ENCODE assay signal across 8 mouse cellular contexts in genomic region chr9:26733206-26733891, GRCm38 (mm10). TPM values are rescaled to one million over a fixed set of nuclear protein-coding genes. Genes with fewer than 3 reads are reported as not detected.
DNase-seq lines count a peak whose midpoint lies in the region; ATAC-seq and TF ChIP-seq lines count a peak whose summit lies in the region.

B3gat1 (plus strand) TSS chr9:26733728.

- H3K9me3 ChIP-seq in kidney, postnatal 0 days (replicated peaks; ENCODE audit: low read length) = no peaks in the 10 kb centered on the region
- H3K9me3 ChIP-seq in neural tube, embryonic 13.5 days = no peaks in the 10 kb centered on the region

- intact Hi-C loops in left cerebral cortex, postnatal 10 days (cut with DNase I) = loop anchor here (5.0 kb wide), 1 partner anchor 101 kb away; no protein-coding TSS in a partner anchor

- peaks cover 25% of the 10 kb centered on the region for H3K27me3 ChIP-seq in kidney, postnatal 0 days (ENCODE audit: insufficient read depth, low read length)
- peaks cover 8% of the 10 kb centered on the region; the same call in 1 of the 2 replicates for H3K27me3 ChIP-seq in neural tube, embryonic 13.5 days

- peak; percentile 5 for DNase-seq in kidney, postnatal 0 days (ENCODE audit: low spot score)
- DNase-seq in kidney, adult 9 months = no peak
- DNase-seq in cerebellum, postnatal 14 days = peak; percentile 55 to 64
- peak; percentile 65 to 83 for DNase-seq in left cerebral cortex, postnatal 10 days (ENCODE audit: extremely low spot score in 1 of 2, low spot score in 2 of 2)
- DNase-seq in ovary, postnatal 14 days (ENCODE audit: low spot score) = no peak
- no peak for DNase-seq in urinary bladder, adult 2 months (ENCODE audit: low spot score)

- no peaks in the 10 kb centered on the region for H3K4me1 ChIP-seq in kidney, postnatal 0 days (replicated peaks; ENCODE audit: insufficient read depth, low read length)
- peaks cover 43% of the 10 kb centered on the region for H3K4me1 ChIP-seq in neural tube, embryonic 13.5 days (replicated peaks)

- TF ChIP-seq CTCF in kidney, postnatal 0 days (IDR thresholded peaks at IDR 0.05; ENCODE audit: low read depth) = no peak

- no peak within 1 kb of the TSS for H3K27ac ChIP-seq in kidney, postnatal 0 days
- H3K27ac ChIP-seq in neural tube, embryonic 13.5 days (replicated peaks) = peak within 1 kb of the TSS; percentile 93

- peak; percentile 61 for ATAC-seq in kidney, postnatal 0 days (replicated peaks; ENCODE audit: low FRiP score, low read depth)
- peak; percentile 45 for ATAC-seq in frontal cortex, adult (ENCODE audit: low TSS enrichment)
- ATAC-seq in neural tube, embryonic 13.5 days (ENCODE audit: low read depth) = peak; percentile 93

- H3K4me3 ChIP-seq in kidney, postnatal 0 days (replicated peaks; ENCODE audit: low read depth, low read length) = peak within 1 kb of the TSS; percentile 39
- peak within 1 kb of the TSS; percentile 77 for H3K4me3 ChIP-seq in neural tube, embryonic 13.5 days

- peak within 1 kb of the TSS; percentile 76 for H3K4me2 ChIP-seq in kidney, postnatal 0 days (ENCODE audit: low read length)
- H3K4me2 ChIP-seq in neural tube, embryonic 13.5 days = peak within 1 kb of the TSS; percentile 84

- 1% methylated on average over 33 of the region's 65 CpGs for WGBS in kidney, postnatal 0 days
- WGBS in neural tube, embryonic 13.5 days = under 1% methylated on average over 44 of the region's 65 CpGs

- no peak within 1 kb of the TSS for H3K9ac ChIP-seq in kidney, postnatal 0 days (ENCODE audit: low read depth, low read length)
- peak within 1 kb of the TSS; percentile 98 for H3K9ac ChIP-seq in neural tube, embryonic 13.5 days

- no peaks in the 10 kb centered on the region for H3K36me3 ChIP-seq in kidney, postnatal 0 days (ENCODE audit: insufficient read depth, low read length)
- H3K36me3 ChIP-seq in neural tube, embryonic 13.5 days = no peaks in the 10 kb centered on the region

RNA-seq across cellular contexts. Expression of gene B3gat1, which starts in this region (rescaled TPM):
- polyA plus RNA-seq in kidney, postnatal 0 days (2015; fragmentation: Nextera tagmentation; extraction: Ambion mirVana) = 0.08 TPM in 1 of 2 replicates, not detected in the other
- total RNA-seq in left cerebral cortex, postnatal 10 days (2021) = 100 to 1,000 TPM; 280 to 297 TPM
- polyA plus RNA-seq in neural tube, embryonic 13.5 days (2015; fragmentation: Nextera tagmentation; extraction: Ambion mirVana) = 29.6 and 31.6 TPM in 2 replicates
- polyA plus RNA-seq in urinary bladder, adult 2 months (2012; rRNA removed) = 0.03 TPM in 1 of 2 replicates, not detected in the other

Comparison
In these comparisons a context has a peak if more than half of its experiments do, and no peak if none do; other contexts are left out.
1. RNA of gene B3gat1 (polyA plus RNA-seq): 29.6 to 31.6 TPM in neural tube, embryonic 13.5 days; 0.08 TPM in kidney, postnatal 0 days and 0.03 TPM in urinary bladder, adult 2 months; every median in the first group is over 10 times any median in the second.
2. Peak in DNase-seq, ATAC-seq, H3K4me3 ChIP-seq and H3K4me2 ChIP-seq in kidney, postnatal 0 days; RNA of the gene not detected or under 1 TPM.
3. DNase-seq: peak in cerebellum, postnatal 14 days (2 of 2) and left cerebral cortex, postnatal 10 days (2 of 2); none in kidney, adult 9 months (single experiment), ovary, postnatal 14 days (single experiment) and urinary bladder, adult 2 months (single experiment).
4. Peak in every context shown above with its lines, with median percentiles within 50 percentile points of each other: ATAC-seq.